Mouse (Mus musculus) B cell, adult 2 months (primary cell): Measurements from ENCODE around the gene Nol12.

Experiments
- DNase-seq, 2 experiments: peaks; one replicate each; pipeline ENCODE4 v3.0.0; 2022

Gene Nol12

DNA sequence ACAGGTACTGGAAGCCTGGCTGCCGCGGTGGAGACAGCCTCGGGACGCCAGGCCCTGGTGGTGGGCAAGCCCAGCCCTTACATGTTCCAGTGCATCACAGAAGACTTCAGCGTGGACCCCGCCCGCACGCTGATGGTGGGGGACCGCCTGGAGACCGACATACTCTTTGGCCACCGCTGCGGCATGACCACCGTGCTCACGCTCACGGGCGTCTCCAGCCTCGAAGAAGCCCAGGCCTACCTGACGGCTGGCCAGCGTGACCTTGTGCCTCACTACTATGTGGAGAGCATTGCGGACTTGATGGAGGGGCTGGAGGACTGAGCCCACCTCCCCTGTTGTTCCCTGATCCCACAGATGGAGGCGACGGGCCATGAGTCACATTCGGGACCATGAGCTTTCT, 16.6 kb upstream of the Nol12 start:
- no peak for DNase-seq

DNA sequence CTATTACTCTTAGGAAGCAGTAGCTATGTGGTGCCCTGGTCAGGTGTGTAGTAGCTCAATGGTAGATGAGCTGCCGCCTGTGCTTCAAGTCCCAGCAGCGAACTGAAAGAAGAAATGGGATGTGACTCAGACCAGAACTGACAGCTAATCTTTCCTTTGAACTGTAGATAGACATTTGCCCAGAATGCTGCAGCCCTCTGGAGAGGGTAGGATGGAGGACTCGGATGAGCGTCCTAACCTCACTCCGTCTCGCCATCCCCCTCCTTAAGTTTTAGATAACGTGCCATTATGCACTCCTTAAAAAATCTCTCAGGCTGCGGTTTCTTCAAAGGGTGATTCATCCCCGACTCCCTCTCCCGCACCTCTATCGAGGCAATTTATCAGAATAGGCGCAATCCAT, 14.8 kb upstream of the Nol12 start:
- DNase-seq = no peak

DNA sequence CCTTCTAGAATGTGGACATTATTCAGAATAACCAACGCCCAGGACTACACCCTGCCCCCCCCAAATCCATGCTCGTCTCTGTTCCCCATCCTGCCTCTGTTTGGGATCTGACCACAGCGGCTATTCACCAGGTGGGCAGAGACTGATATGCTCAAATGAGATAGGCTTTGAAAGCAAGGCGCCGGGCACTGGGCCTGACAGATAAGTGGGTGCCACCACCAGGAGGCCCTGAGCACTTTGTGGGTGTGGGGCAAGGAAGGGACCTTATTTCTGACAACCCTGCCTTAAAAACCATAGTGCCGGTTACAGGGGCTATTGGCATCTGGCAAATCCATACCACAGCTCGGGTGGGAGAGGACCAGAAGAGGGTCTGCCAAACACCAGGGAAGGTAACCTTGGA, 12.0 kb upstream of the Nol12 start:
- no peak for DNase-seq

DNA sequence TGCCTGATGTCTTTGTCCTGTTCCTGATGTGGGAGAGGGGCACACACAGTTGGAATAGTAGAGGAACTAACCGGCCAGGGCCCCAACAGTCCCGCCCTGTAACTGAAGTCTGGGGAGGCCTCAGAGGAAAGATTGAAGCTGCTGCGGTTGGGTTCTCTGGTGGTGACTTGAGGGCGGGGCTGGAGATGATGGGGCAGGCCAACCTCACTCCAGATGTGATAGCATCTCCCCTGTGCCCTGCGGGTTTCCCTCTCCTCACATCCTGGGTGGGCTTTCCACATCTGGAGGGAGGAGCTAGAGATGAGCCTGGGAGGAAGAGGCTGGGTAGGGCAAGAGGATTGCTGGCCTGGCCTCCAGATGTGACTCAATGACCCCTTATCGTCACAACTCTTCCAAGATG, 11.1 kb upstream of the Nol12 start:
- peak in 1 of 2 experiments; percentile 46 for DNase-seq

DNA sequence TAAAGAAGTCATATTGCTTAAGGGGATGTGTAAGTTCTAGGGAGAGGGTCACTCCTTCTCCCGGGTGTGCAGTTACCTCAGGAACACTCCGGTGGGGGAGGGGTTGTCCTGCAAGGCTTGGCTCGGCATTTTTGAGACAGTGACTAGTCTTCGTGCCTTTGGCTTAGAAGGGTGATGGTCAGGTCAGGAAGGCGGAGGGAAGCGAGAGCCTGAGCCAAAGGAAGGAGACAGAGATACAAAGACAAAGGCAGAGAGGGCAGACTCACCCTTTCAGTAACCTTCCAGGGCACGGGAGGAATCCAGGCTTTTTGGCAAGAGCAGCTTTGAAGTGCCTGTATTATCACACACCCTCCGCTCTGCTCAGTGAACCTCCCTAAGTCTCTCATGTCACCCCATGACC, 9.6 kb upstream of the Nol12 start:
- no peak for DNase-seq

DNA sequence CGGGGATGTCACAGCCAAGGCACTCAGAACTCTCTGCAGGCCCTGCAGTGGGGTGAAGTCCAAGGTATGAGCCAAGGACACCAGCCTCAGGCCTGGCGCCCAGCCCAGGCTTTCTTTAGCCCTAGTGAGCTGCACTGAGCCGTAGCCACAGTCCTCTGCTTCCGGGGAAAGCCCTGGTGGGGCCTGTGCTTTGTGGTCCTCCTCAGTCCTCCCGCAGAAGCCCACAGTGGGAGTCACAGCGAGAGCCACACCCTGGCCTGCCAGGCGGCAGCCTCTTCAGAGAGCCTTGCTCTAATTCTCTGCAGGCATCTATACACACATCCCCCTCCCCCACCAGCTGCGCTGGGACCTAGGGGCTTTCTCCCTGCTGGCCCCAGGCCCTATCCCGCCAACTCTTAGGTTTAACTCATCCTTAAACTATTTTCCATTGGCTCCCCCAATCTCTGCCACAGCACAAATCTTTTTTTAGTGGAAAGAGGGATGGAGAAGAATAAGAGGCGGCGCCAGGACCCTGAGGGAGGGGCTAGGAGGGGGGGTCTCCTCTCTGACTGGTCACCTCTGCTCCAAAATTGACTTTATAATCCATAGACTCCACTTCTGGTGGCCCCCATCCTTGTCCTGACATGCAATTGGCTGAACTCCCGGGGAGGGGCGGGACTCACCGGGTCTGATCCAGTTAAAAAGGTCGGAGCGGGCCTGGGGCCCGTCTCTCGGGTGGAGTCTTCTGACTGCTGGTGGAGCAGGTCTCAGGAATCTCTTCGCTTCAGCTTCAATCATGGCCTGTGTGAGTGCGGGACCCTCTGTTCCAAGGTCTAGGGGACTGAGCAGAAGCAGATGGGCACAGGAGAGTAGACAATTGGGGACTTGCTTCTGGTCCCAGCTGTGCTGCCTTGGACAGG, 8.5 kb upstream of the Nol12 start, which contains the start of gene Lgals1:
Lgals1 (plus strand) TSS at position 705 of the 899 bp plus-strand sequence.
- peak; percentile 47 to 49 for DNase-seq

DNA sequence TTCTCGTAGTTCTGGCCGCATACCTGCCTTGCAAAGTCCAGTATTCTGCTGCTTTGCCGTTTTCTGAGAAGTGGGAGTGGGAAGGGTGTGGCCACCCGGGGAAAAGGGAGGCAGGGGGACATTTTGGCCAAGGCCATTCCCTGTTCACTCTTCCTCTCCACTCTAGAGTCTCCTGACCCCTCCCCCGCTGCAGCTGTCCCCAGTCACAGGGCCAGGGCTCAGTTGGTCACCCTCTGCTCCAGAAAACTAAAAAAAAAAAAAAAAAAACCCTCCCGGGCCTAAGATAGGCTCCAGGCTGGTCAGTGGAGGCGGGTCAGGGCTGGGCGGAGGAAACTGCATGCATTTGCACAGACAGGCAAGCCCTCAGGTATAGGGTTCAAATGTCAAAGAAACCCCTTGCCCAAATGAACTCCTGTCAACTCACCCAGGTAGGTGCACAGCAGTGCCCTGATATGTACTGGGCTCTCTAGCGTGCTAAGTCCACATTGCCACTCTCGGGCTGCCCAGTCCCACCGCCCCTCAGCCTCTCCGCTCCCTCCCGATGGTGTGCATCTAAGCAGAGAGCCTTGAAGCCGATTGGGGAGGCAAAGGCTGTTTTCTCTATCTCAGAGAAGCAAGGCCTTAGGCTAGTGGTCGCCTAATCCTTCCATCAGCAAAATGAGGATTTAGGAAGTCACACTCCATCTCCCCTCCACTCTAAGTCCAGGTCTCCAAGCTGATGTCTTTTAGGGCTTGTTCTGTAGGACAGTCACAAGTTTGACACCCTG, 7.5 kb upstream of the Nol12 start:
- no peak for DNase-seq

DNA sequence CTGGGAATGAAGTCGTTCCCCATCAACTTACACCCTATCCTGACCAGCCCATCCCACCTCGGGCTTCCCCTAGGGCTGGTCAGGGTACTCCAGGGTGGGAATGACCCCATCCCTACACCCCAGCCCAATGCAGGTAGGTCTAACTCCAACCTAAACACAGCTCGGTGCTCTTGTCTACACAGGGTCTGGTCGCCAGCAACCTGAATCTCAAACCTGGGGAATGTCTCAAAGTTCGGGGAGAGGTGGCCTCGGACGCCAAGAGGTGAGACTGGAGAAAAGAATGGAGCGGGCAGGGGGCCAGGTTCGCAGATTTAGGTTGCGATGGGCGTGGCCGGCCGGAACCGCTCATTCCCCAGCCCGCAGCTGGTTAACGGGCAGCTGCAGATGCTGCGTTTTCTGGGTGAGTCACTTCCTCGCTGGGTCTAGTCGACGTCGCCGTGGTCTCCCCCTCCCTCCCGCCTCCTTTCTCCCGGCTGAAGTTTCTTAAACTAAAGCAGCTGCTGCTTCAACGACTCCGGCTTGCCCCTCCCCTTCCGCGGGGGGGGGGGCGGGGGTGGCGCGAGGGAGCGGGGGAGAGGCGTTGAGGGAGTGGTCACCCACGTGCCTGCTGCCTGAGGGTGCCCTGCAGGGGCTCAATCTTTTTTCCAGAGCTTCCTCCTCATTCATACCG, 6.8 kb upstream of the Nol12 start:
- DNase-seq = peak; percentile 81 to 86

DNA sequence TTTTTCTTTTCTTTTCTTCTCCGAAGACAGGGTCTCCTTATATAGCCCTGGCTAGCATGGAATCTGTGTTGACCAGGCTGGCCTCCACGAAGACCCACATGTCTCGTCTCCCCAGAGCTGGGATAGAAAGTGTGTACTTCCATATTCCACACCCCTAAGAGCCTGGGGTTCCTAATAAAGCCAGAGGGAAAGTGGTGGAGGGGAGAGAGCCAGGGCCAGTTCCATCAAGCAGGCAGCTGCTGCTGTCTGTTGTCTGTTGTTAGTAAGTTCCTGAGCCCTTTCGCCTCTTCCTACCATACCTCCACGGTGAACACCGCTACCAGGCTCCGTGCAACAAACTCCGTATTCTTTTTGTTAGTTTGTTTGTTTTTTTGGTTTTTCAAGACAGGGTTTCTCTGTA, 6.2 kb upstream of the Nol12 start:
- DNase-seq = no peak

DNA sequence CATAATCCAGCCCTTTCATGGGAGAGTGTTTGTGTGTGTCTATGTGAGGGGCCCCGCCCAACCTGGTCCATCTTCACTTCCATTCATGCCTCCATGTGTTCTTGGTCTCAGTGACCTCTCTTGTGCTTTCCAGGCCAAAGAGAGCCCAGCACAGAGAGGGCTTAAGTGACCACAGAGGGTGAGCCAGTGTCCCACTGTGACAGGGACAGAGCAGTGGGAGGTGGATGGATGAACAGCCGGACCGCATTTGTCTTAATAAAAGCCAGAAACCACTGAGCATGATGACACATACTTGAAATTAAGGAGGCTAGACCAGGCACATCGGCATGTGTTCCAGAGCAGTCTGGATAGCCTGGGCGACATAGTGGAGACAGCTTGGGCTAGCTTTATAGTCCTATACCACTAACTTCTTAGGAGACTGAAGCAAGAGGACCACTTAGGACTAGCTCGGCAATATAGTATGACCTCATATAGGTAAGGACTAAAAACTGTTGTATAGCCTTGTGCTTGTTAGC, 4.5 kb upstream of the Nol12 start:
- DNase-seq = no peak

DNA sequence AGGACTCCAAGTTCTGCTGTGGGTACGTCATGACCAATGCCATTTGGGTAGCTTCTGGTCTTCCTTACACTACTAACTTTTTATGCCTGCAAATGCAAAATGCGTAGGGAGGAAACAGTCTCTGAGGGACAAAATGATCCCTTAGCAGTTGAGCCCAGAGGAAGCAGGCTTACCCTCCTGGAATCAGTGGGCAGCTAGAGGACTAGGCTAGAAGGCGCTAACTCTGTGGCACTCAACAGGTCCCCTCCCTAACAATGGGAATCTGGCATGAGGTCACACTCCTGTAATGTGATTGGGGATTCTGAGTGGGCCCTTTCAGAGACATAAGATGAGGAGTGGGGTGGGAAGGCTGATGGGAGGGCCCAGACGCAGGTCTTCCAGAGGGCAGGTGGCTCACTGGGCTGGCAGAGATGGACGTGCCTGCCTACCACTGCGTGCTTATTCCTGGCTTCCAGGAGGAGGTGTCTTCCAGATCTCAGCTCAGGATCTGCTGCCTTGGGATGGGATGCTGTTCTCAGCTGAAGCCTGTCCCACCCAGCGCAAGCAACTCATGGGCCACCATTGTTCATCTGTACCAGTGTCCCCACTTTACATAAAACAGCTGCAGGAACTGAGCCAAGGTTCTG, 3.8 kb upstream of the Nol12 start:
- DNase-seq = no peak

DNA sequence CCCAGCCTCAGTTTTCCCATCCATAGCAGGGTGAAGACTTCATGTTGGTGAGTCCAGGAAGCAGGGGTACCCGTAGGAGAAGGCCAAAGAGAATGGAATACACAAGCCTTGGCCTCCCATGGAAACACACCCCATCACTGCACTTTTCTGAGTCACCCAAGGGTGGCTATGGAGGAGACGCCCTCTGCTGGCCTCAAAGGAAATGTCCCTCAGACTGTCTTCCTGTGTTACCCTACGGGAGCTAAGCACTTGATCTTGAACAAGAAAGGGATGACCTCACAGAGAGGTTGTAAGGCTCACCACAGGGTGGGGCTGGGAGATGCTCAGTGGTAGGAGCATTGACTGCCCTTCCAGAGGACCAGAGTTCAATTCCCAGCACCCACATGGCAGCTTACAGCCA, 3.2 kb upstream of the Nol12 start:
- DNase-seq = peak; percentile 78 to 81

DNA sequence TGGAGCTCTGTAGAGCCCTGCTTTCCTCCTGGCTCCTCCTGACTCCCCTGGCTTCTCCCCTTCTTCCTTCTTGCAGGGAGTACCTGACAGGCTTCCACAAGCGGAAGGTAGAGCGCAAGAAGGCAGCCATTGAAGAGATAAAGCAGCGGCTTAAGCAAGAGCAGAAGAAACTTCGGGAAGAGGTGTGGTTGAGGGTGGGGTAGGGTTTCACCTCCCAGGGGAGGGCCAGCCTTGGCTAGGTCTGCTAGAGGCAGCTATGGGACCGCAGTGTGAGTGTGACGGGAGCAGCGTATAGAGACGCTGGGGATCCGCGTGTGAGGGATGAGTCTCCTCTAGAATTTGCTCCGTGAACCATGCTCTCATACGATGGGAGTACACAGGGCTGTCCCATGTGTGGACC, 1.7 kb downstream of the Nol12 start:
- no peak for DNase-seq

DNA sequence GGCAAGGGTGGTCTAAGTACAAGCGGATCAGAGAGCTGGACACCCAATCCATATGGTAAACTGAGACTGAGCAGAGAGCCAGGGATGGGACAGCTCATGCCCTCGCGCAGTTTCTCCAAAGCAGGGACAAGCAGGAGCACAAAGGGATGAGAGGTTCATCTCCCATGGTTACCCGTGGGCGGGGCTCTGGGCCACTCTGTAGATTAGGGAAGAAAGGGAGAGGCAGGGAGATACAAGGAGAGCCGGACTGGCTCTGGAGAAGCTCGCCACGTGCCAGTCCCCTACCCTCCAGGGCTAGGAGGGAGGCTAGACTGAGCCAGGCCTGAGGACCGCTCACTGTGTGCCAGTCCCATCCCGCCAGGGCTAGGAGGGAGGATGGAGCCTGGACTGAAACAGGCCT, 2.6 kb downstream of the Nol12 start:
- no peak for DNase-seq

DNA sequence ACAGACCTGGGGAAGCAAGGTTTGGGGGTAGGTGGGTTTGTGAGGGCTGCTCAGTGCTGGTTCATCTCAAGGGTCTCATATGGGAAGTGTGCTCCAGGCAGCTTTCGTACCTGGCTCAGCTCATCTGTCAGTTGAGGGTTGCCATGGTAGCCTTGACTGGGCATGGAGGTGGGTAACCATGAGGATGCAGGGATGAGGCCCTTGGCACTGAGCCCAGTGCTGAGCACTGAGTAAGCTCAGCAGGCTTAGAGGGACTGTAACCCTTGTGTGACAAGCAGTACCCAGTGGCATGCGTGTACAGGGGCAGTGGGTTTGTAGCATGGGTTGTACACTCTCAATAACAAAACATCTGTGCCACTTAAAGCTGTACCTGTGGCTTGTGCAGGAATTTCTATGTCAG, 3.2 kb downstream of the Nol12 start:
- no peak for DNase-seq

DNA sequence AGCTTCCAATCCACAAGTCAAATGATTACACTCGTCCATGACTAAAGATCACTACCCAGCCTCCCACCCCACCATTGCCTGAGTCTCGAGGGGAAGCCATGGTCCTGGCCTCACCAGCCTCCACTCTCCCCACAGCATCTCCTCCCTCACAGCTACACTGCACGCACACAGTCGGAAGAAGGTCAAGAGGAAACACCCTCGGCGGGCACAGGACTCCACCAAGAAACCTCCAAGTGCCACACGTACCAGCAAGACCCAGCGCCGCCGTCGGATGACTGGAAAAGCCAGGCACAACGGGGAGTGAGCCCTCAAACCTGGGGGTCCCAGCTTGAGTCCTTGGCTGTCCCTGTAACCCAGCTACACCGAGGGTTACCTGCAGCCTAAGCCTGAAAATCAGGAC, 5.6 kb downstream of the Nol12 start:
- no peak for DNase-seq

DNA sequence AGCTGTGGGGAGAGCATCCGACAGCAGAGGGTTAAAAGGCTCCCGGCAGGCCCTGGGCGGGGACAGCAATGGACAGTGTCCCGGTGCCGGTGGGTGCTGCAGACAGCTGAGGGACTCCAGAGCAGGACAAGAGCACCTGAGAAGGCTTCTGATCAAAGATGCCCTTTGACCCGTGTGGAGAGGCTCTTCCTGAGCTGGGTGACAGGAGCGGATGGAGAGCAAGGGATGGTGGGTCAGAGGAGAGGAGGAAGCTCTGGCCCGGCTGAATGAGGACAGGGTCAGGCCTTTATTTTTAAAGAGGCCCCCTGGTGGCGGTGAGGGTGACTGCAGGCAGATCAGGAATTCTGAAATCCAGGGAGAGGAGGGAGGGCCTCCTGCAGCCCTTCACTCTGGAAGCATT, 7.9 kb downstream of the Nol12 start:
- DNase-seq = peak; percentile 72 to 75

DNA sequence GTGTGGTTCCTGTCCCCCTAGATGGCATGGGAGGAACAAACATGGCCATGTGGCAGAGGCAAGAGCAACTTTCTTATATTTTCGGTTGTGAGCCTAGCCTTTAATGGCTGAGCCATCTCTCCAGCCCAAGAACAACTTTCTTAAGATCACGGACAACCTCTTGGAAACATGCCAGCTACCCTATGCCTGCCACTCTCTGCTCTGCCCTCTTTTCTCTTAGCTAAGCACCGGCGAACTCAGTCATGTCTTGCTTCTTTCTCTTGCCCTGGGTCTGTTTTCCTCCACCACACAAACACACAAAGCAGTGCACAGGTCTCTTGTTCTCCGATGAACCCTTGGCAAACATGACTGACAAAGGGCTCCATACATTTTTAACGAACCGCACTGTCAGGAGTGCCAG, 11.5 kb downstream of the Nol12 start:
- DNase-seq = no peak

DNA sequence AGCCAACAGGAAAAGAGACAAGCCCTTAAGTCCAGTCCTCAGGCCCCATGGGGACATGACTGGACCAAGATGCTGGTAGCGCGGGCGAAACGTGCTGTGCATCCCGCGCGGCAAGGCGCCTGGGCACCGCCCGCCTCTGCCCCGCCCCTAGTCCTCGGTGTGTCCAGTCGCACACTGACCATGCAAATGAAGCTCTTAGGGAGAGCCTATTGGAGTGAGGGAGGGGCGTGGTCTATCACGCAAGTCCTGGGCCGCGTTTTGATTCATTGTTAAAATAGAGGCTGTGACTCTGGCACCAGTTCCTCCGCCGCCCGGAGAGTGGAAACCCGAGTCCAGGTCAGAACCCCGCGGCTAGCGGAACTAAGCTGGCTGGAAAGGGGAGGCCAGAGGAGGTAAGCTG, 12.9 kb downstream of the Nol12 start, which contains the start of gene Triobp:
Triobp (plus strand) TSS at position 68 of the 400 bp plus-strand sequence.
- DNase-seq = peak; percentile 24 to 28

DNA sequence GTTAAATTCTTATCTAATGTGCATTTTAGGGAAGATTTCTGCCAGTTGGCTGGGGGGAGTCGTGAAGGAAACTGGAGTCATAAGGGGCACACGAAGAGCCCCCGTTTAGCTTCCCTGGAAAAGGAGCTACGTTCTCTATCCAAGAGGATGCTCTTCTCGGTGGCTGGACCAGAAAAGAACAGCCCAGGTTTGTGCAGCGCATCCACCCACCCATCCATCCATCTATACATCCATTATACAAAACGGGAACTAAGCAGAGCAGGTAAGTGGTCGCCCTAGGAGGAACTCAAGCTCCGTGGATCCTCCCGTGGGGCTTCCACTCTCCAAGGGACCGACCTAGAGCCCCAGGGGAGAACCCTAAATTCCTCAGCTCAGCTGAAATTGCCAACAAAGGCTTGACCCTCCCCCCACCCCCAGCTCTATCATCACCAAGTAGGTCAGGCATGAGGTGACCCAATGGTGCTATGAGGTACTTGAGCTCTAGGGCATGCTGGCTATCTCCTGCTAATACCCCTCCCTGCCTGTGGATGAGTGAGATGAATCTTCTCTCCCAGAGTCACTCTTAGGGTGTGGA, 13.5 kb downstream of the Nol12 start:
- DNase-seq = no peak

DNA sequence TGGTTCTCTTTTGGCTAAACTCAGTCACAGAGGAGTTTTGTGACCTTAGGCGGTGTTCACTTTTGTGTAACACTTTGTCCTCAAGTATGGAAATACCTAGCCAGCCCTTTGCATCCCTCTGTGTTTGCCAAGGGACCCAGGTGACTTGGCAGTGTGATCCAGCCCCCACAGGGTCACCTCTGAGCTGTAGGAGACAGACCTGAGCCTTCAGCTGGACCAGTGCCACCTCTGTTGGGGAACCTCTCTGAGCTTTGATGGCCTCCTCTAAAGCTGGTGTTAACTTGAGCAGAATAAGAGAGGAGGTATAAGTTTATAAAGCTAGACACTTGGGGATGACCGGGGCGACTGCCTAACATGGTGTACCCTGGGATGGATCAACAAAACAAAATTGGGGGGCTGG, 14.2 kb downstream of the Nol12 start:
- DNase-seq = no peak

DNA sequence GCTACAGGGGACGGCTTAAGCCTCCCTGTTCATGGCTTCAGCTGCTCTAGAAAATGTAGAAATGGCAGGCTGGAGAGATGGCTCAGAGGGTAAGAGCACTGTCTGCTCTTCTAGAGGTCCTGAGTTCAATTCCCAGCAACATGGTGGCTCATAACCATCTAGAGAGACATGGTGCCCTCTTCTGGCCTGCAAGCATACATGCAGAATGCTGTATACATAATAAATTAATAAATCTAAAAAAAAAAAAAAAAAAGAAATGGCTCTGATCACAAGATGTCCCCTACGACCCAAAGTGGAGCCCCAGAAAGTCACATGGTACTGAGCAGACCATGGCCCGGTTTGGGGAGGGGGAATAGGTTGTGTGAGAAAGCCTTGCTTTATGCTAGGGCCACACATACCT, 20.9 kb downstream of the Nol12 start:
- DNase-seq = no peak
